Mouse (Mus musculus) liver, embryonic 13.5 days (tissue): ENCODE results near the gene Ncapd3. TPM values are rescaled to one million over a fixed set of nuclear protein-coding genes. Genes with fewer than 3 reads are reported as not detected.

ENCODE experiments used
- ATAC-seq: fragments of 200-750 bp; cut with Nextera tagmentation; 2 replicates; pipeline ENCODE4 v1.8.0; 2017; ENCODE audit warnings: low read depth, mild to moderate bottlenecking, moderate number of reproducible peaks, moderate library complexity
- DNase-seq: peaks from one replicate; pipeline ENCODE4 v3.0.0; 2022
- H3K27ac ChIP-seq: fragments of 300-500 bp; sonication (generic); 2 replicates; pipeline ENCODE4 v1.5.1; 2015; ENCODE audit warnings: moderate library complexity, mild to moderate bottlenecking, inconsistent platforms
- H3K27me3 ChIP-seq: fragments of 300-500 bp; sonication (generic); 2 replicates; pipeline ENCODE4 v1.6.1; 2015; ENCODE audit warnings: mild to moderate bottlenecking, inconsistent platforms
- H3K36me3 ChIP-seq: fragments of 300-500 bp; sonication (generic); 2 replicates; pipeline ENCODE4 v1.6.1; 2015; ENCODE audit warnings: mild to moderate bottlenecking, inconsistent platforms
- H3K4me1 ChIP-seq: fragments of 300-500 bp; sonication (generic); replicated peaks from 2 replicates; pipeline ENCODE4 v1.6.1; 2015; ENCODE audit warnings: inconsistent platforms
- H3K4me2 ChIP-seq: fragments of 300-500 bp; sonication (generic); 2 replicates; pipeline ENCODE4 v1.6.1; 2015; ENCODE audit warnings: inconsistent platforms, mild to moderate bottlenecking, moderate library complexity
- H3K4me3 ChIP-seq: fragments of 300-500 bp; sonication (generic); replicated peaks from 2 replicates; pipeline ENCODE4 v1.5.1; 2015; ENCODE audit warnings: mild to moderate bottlenecking, inconsistent platforms
- H3K9ac ChIP-seq: fragments of 300-500 bp; sonication (generic); 2 replicates; pipeline ENCODE4 v1.6.1; 2015; ENCODE audit warnings: mild to moderate bottlenecking, inconsistent platforms
- H3K9me3 ChIP-seq: fragments of 300-500 bp; sonication (generic); replicated peaks from 2 replicates; pipeline ENCODE4 v1.6.1; 2016; ENCODE audit warnings: inconsistent platforms
- whole genome bisulfite sequencing: fragments of 180-500 bp; shearing (Covaris S2); methylation state at CpG from one replicate; pipeline ENCODE4 v1.1.7; 2015; ENCODE audit not compliant: insufficient replicate concordance; 5-methylcytosine and 5-hydroxymethylcytosine counted together
- polyA plus RNA-seq: library from polyadenylated mRNA; unstranded; fragments of >200 nt; fragmentation: Nextera tagmentation; extraction: Ambion mirVana; gene quantifications from 2 replicates; pipeline ENCODE4 v1.2.1, GENCODE M21; 2015

The Ncapd3 gene
- polyA plus RNA-seq, 1 experiment from 2014 or later: 25.0 TPM

GRCm38 (mm10) chr9:27005231-27005630 is 24.7 kb upstream of the Ncapd3 start:
- H3K4me2 ChIP-seq: no peak overlapping the region
- 82% methylated on average over 3 of the region's 3 CpGs for WGBS
- no peaks in the 10 kb centered on the region for H3K9me3 ChIP-seq
- H3K4me3 ChIP-seq: no peak overlapping the region
- ATAC-seq (no peak), DNase-seq (no peak)
- no peaks in the 10 kb centered on the region for H3K27me3 ChIP-seq
- H3K9ac ChIP-seq: no peak overlapping the region
- H3K36me3 ChIP-seq: peaks cover 67% of the 10 kb centered on the region
- H3K27ac ChIP-seq: no peak overlapping the region
- peaks cover 13% of the 10 kb centered on the region for H3K4me1 ChIP-seq

DNA sequence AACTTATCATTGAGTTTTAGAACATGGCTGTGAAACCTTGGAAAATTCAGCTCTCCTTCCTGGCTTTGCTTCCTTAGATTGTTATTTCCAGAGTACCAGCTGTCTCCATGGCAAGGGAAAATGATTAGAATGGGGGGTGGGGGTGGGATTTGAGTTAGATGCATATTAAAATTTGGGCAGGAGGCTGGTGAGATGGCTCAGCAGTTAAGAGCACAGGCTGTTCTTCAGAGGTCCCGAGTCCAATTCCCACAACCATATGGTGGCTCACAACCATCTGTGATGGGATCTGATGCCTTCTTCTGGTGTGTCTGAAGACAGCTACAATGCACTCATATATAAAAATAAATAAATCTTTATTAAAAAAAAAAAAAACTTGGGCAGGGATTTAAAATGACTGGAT is 24.0 kb upstream of the Ncapd3 start:
- no peak overlapping the region for H3K4me2 ChIP-seq
- H3K9me3 ChIP-seq: no peaks in the 10 kb centered on the region
- H3K36me3 ChIP-seq: peaks cover 73% of the 10 kb centered on the region
- no peaks in the 10 kb centered on the region for H3K27me3 ChIP-seq
- H3K9ac ChIP-seq: no peak overlapping the region
- H3K27ac ChIP-seq: no peak overlapping the region
- H3K4me3 ChIP-seq: no peak overlapping the region
- ATAC-seq: no peak
- no peak for DNase-seq
- WGBS: 81% methylated on average over 1 of the region's 1 CpGs
- H3K4me1 ChIP-seq: peaks cover 6% of the 10 kb centered on the region

DNA sequence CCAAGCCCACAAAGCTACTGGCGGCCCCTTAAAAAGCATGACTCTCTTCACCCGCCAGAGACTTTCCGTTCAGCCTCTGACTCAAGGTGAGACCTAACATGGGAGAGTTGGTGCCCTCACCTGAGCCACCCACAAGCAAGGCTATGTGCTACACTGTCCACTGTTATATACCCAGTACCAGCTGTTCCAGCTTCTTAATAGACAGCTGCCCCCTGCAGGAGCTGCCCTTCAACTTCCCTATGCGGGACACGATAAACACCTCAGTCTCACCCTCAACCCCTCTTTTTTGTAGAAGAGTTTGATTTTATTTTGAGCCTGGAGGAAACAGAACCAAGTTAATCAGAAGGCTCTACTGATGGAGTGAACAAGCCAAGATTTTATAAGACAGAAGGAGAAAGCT is 23.1 kb upstream of the Ncapd3 start:
- Histone ChIP-seq H3K27ac (no peak overlapping the region), H3K4me3 (no peak overlapping the region), H3K4me1 (no peaks in the 10 kb centered on the region), H3K27me3 (no peaks in the 10 kb centered on the region), H3K4me2 (no peak overlapping the region), H3K9me3 (no peaks in the 10 kb centered on the region), H3K36me3 (peaks cover 80% of the 10 kb centered on the region), H3K9ac (no peak overlapping the region)
- WGBS: 89% methylated on average over 5 of the region's 5 CpGs
- ATAC-seq (no peak), DNase-seq (no peak)

- H3K9me3 ChIP-seq: no peaks in the 10 kb centered on the region
- peaks cover 94% of the 10 kb centered on the region for H3K36me3 ChIP-seq
- H3K4me2 ChIP-seq: no peak overlapping the region
- H3K27me3 ChIP-seq: no peaks in the 10 kb centered on the region
- H3K4me3 ChIP-seq: no peak overlapping the region
- no peak overlapping the region for H3K27ac ChIP-seq
- no peak for ATAC-seq
- H3K4me1 ChIP-seq: no peaks in the 10 kb centered on the region
- DNase-seq: no peak
- no peak overlapping the region for H3K9ac ChIP-seq
- WGBS: 67% methylated on average over 5 of the region's 5 CpGs
Observed at GRCm38 (mm10) chr9:27009231-27009630, 20.7 kb upstream of the Ncapd3 start.

- H3K36me3 ChIP-seq: peaks cover 93% of the 10 kb centered on the region
Observed at GRCm38 (mm10) chr9:27011572-27011971, 18.4 kb upstream of the Ncapd3 start.

DNA sequence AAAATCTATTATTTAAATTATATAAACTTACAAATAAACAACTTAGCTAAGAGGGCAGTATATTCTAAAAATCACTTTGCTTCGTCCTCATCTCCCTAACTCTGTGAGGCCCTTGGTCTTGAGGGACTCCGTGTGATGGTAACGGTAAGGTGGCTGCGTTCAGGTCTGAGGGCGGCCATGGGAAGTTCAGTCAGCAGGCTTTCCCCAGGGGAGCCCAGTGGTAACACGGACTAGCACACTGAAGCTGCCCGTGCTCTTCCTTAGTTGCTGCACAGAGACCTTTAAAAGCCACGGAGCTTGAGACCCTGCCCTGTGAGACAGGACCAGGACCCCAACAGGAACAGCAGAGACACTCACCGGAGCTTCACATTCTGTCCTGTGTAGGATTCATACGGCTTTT is 11.0 kb upstream of the Ncapd3 start:
- 86% methylated on average over 10 of the region's 10 CpGs for WGBS
- Histone ChIP-seq H3K4me3 (no peak overlapping the region), H3K27ac (no peak overlapping the region), H3K27me3 (no peaks in the 10 kb centered on the region), H3K4me1 (no peaks in the 10 kb centered on the region), H3K4me2 (no peak overlapping the region), H3K9ac (no peak overlapping the region), H3K9me3 (no peaks in the 10 kb centered on the region), H3K36me3 (peaks cover 53% of the 10 kb centered on the region)
- DNase-seq (no peak), ATAC-seq (no peak)

More at GRCm38 (mm10) chr9:27011572-27011971, 18.4 kb upstream of the Ncapd3 start:
- WGBS: 77% methylated on average over 4 of the region's 4 CpGs
- Histone ChIP-seq H3K27ac (no peak overlapping the region), H3K4me2 (no peak overlapping the region), H3K4me3 (no peak overlapping the region), H3K4me1 (no peaks in the 10 kb centered on the region), H3K27me3 (no peaks in the 10 kb centered on the region), H3K9me3 (no peaks in the 10 kb centered on the region), H3K9ac (no peak overlapping the region)
- DNase-seq (no peak), ATAC-seq (no peak)

DNA sequence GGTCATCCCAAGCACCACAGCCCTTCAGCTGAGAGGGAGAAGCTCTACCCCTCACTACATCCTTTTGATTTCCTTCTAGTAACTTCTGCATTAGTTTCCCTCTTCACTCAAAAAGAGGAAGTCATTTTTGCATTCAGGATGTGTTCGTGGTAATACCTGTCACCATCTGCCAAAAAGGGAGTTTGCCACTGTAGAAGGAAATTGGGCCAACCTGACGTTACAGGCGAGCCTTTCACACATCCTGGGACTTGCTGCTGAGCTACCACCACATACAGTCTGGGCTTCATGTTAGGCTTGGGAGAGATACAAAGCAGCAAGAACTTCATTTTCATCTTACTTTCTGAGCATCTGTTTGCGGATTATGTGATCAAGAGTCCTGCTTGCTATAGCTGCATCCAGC is 6.3 kb upstream of the Ncapd3 start:
- no peak overlapping the region for H3K4me3 ChIP-seq

DNA sequence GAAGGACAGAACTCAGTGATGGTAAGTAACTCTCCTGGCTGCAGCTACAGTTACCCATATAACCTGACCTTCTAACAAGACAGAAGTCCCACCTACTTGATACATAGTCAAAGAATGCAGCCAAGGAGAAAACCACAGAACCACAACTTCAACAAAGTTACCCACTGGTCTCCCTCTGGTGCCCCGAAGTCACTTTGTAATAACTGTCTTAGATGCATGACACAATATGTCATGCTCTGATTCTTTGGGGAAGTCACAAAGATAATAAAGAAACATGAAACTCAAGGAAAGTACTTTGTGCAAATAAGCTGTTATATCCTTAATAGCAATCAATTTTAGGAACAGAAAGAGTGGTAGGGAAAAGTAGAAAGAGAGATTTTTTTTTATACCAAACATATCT is 3.3 kb upstream of the Ncapd3 start:
- H3K36me3 ChIP-seq: peaks cover 8% of the 10 kb centered on the region; the same call in 1 of the 2 replicates
- H3K27ac ChIP-seq: no peak overlapping the region
- ATAC-seq (no peak), DNase-seq (no peak)
- WGBS: 17% methylated on average over 1 of the region's 1 CpGs
- peaks cover 37% of the 10 kb centered on the region for H3K4me1 ChIP-seq
- H3K9me3 ChIP-seq: no peaks in the 10 kb centered on the region
- H3K4me3 ChIP-seq: no peak overlapping the region
- H3K27me3 ChIP-seq: no peaks in the 10 kb centered on the region
- no peak overlapping the region for H3K9ac ChIP-seq
- no peak overlapping the region for H3K4me2 ChIP-seq

More for the DNA sequence above, 6.3 kb upstream of the Ncapd3 start:
- Histone ChIP-seq H3K9me3 (no peaks in the 10 kb centered on the region), H3K27me3 (no peaks in the 10 kb centered on the region), H3K36me3 (peaks cover 13% of the 10 kb centered on the region), H3K4me1 (peaks cover 24% of the 10 kb centered on the region), H3K9ac (no peak overlapping the region), H3K27ac (no peak overlapping the region), H3K4me2 (no peak overlapping the region)
- WGBS: 47% methylated on average over 4 of the region's 4 CpGs
- ATAC-seq (no peak), DNase-seq (no peak)

- Histone ChIP-seq H3K27me3 (no peaks in the 10 kb centered on the region), H3K27ac (peak overlapping the region; percentile 84), H3K36me3 (peaks cover 13% of the 10 kb centered on the region), H3K4me3 (peak overlapping the region; percentile 97), H3K9ac (peak overlapping the region; percentile 93), H3K9me3 (no peaks in the 10 kb centered on the region), H3K4me1 (peaks cover 52% of the 10 kb centered on the region), H3K4me2 (peak overlapping the region; percentile 96)
- ATAC-seq: peak; percentile 45
- under 1% methylated on average over 52 of the region's 52 CpGs for WGBS
- peak; percentile 21 for DNase-seq
Observed at GRCm38 (mm10) chr9:27029022-27029827, 750 bp upstream of the Ncapd3 start.

GRCm38 (mm10) chr9:27030763-27031100 is 757 bp downstream of the Ncapd3 start:
- peaks cover 58% of the 10 kb centered on the region for H3K4me1 ChIP-seq

DNA sequence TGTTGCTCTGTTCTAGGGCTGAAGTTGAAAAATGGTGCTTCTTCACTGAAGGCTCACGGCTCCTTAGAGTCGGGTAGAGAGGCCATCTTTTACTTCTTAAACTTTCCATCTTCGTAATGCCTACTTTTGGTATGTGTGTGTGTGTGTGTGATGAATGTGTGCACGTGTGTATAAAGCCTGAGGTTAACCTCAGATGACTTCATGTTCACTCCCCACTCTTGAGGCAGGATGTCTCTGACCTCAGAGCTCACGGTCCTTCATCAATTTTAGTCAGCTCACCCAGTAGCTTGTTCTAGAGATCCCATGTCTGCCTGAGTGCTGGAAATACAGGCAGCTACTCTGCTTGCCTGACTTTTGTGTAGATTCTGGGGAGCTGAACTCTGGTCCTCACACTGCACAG is 13.9 kb downstream of the Ncapd3 start:
- H3K4me1 ChIP-seq: no peaks in the 10 kb centered on the region
- H3K36me3 ChIP-seq: peaks cover 94% of the 10 kb centered on the region
- H3K9ac ChIP-seq: no peak overlapping the region
- no peak for DNase-seq
- ATAC-seq: no peak
- H3K27ac ChIP-seq: no peak overlapping the region
- H3K4me2 ChIP-seq: no peak overlapping the region
- no peak overlapping the region for H3K4me3 ChIP-seq
- WGBS: 86% methylated on average over 5 of the region's 5 CpGs
- H3K27me3 ChIP-seq: no peaks in the 10 kb centered on the region
- H3K9me3 ChIP-seq: no peaks in the 10 kb centered on the region

More at GRCm38 (mm10) chr9:27030763-27031100, 757 bp downstream of the Ncapd3 start:
- Histone ChIP-seq H3K27ac (peak overlapping the region; percentile 76), H3K36me3 (peaks cover 21% of the 10 kb centered on the region), H3K4me3 (peak overlapping the region; percentile 97), H3K4me2 (peak overlapping the region; percentile 73), H3K9ac (peak overlapping the region; percentile 93), H3K27me3 (no peaks in the 10 kb centered on the region), H3K9me3 (no peaks in the 10 kb centered on the region)
- DNase-seq (no peak), ATAC-seq (peak; percentile 39)
- under 1% methylated on average over 17 of the region's 17 CpGs for WGBS

GRCm38 (mm10) chr9:27049492-27049891 is 19.5 kb downstream of the Ncapd3 start:
- Histone ChIP-seq H3K27ac (no peak overlapping the region), H3K4me3 (no peak overlapping the region), H3K27me3 (no peaks in the 10 kb centered on the region), H3K4me2 (no peak overlapping the region), H3K36me3 (peaks cover 92% of the 10 kb centered on the region), H3K9ac (no peak overlapping the region), H3K9me3 (no peaks in the 10 kb centered on the region), H3K4me1 (no peaks in the 10 kb centered on the region)
- no peak for DNase-seq
- no peak for ATAC-seq
- WGBS: 79% methylated on average over 2 of the region's 2 CpGs
